Mouse (Mus musculus): ENCODE data around the gene Tex2.

DNA sequence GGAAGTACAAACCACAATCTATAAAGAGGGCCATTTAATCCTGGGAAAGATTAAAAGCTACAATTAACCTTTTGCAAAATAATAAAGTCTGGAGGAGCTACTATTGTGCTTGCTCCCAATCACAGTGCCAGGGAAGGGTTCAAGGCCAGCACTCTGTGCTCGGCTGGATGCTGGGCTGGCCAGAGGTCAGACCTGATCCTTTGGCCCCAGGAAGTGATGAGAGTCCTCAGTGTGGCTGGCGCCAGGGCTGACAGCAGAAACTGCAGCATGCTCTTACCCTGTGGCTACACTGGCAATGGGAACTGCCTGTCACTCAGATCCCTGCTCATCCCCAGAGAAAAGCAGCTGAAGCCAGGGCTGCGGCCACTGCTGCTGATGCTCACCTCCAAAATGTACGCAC is 55.2 kb downstream of the Tex2 start:
- no peak for TF ChIP-seq CTCF (IDR thresholded peaks at IDR 0.05)
- TF ChIP-seq EP300 (IDR thresholded peaks at IDR 0.05): no peak

Data from lung, postnatal 0 days (tissue).